Mouse (Mus musculus) cerebellum, postnatal 10 days (tissue): Measurements from ENCODE around the gene B4galnt2.
"Not testable (repeated sequence)": the region's sequence is repeated elsewhere in the genome, so short reads cannot be mapped to it uniquely, and the experiment has no call there.

Experiments used
- DNase-seq, 2 experiments: peaks; one replicate each; pipeline ENCODE4 v3.0.0; 2021; ENCODE audit warnings: mixed read lengths in 2 of 2

The B4galnt2 gene

GRCm38 (mm10) chr11:95914571-95914991, at the start of gene B4galnt2:
B4galnt2 (minus strand) TSS chr11:95914891.
- DNase-seq = peak in 1 of 2 experiments; percentile 5

DNA sequence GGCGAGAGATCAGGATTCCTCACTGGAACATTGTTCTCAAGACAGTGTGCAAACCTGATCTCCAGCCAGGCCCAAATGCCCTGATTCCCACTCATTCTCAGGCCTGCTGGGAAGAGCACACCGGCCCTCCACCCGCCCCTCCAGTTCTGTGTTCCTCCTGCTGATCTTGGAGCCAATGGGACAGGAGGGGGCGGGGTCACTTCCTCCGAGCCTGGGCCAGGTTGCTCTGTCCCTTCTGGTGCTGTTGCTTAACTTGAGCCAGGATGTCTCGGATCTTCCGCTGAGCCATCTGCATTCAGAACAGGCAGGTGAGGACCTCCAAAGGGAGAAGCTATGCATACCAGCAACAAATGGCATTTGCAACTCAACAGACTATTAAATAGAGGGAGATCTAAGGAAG, 48.6 kb upstream of the B4galnt2 start:
- DNase-seq = peak; percentile 64 to 68

DNA sequence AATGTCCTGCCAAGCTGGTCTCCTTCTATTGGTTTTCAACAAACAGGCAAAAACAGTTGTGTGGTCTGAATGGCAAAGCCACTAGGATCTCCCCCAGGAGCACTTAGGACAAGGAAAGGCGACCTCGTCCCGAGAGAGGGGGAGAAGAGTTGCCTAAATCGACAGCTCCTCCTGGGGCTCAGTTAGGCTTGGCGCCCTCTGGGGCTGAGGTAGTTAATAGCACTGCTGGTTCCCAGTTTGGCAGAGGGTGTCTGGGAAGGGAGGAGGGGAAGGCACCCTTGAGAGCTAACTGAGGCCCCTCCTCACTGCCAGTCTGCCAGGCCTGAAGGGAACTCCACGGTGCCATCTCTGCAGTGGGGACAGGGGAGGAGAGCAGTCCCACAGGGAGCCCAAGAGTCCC, 44.5 kb upstream of the B4galnt2 start:
- DNase-seq = peak in 1 of 2 experiments; percentile 15

- no peak for DNase-seq
Observed at GRCm38 (mm10) chr11:95958251-95958650, 43.6 kb upstream of the B4galnt2 start.

GRCm38 (mm10) chr11:95957407-95957806, 42.7 kb upstream of the B4galnt2 start:
- DNase-seq = peak; percentile 17 to 21

- DNase-seq = no peak
Observed at GRCm38 (mm10) chr11:95953313-95953712, 38.6 kb upstream of the B4galnt2 start.

- DNase-seq = no peak
Observed at GRCm38 (mm10) chr11:95945838-95946472, 31.3 kb upstream of the B4galnt2 start.

- no peak for DNase-seq
Observed at GRCm38 (mm10) chr11:95939828-95940507, 25.3 kb upstream of the B4galnt2 start.

DNA sequence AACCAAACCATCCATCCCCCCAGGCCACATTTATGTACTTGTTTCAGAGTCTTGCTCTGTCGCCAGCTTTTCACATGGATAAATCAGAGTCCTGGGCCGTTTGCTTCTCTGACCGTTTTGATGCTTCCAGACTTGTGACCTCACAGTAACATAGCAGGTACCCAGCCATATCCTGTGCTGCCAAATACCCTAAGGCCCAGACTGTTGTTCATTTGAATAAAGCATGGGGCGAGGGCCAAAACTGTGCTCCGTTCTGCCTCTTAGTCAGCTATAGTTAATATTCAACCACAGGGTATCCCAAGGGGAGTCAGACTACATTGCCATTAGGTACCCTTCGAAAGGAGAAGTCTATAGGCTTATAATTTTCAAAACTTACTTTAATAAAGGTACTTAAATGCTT, 21.7 kb upstream of the B4galnt2 start:
- peak in 1 of 2 experiments; percentile 12 for DNase-seq

GRCm38 (mm10) chr11:95932168-95932567, 17.5 kb upstream of the B4galnt2 start:
- not testable (repeated sequence) for DNase-seq

GRCm38 (mm10) chr11:95926398-95926797, 11.7 kb upstream of the B4galnt2 start:
- no peak for DNase-seq

DNA sequence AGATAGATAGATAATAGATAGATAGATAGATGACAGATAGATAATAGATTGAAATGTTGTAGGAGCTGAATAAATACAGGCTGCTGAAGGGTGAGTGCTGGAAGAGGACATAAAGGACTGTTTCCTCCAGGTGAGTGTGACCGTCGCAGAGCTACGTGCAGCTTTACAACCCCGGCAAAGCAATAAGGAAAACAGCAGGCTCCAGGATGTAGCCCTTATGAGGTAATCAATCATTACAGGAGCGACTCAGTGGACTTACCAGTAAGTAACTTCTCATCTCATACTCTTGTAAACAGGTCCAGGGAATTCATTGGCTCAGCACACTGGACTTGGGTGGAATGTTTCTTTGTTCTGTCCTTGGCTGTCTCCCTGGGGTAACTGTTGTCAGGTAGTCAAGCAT, 11.3 kb upstream of the B4galnt2 start:
- DNase-seq = no peak

DNA sequence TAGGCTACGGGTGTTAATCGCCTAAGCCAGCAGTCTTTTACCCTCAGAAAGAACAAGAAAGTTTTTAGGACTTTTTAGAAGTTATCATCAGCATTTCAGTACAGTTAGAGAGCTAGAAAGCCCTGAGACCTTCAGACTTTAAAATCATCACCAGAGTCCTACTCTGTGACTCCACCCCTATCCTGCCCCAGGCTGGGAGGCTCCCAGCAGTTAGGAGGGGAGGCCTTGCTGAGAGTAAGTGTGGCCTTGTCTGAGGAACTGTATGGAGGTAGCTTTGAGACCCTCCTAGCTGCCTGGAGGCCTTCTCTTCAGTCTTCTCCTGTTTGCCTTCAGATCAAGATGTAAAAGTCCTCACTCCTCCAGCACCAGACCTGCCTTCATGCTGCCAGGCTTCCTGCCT, 9.5 kb upstream of the B4galnt2 start:
- no peak for DNase-seq

DNA sequence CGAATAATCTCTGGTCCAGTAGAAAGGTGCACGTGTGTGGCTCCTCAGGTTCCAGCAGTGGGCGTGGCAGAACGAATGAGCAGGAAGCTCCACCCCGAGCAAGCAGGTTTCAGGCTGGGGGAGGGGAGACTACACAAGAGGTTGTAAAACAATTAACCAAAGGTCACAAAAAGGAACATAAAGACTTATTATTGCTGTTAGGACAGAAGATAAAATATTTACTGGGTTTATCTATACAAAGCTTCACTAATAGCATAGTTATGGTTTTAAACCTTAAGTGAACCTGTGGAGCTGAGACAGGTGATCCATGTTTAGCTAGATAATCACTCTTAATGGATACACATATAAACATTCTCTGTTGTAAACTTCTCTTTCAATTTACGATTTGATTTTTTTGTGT, 8.8 kb upstream of the B4galnt2 start:
- DNase-seq = not testable (repeated sequence)

DNA sequence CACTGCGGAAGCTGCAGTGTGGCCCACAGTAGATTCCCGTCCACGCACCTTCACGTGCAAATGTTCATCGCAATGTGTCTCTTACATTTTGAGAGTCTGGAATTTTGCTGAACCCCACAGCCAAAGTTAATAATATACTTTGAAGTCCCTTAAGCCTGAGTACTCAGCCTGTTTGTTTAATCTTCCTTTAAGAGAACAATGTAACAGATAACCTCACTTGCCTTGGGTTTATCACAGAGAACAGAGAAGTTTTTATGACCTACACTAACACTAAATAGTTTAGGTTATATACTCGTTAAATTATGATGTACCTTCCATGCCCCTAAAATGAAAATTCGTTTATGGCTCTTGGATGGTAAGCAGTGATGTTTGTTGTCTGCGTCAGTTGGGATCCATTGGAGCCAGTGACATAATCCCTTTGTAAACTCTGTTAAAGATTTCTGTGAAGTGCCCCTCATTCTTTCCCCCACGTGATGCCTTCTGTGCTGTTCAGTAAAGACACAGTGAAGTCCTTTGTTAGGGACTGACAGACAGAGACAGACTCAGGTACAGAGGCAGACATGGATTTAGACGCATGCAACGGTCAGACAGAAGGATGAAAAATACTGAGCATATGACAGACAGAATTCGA, 7.4 kb upstream of the B4galnt2 start:
- DNase-seq = no peak

GRCm38 (mm10) chr11:95916426-95916825, 1.7 kb upstream of the B4galnt2 start:
- no peak for DNase-seq

GRCm38 (mm10) chr11:95915006-95915710, 467 bp upstream of the B4galnt2 start:
- peak; percentile 10 to 15 for DNase-seq

- no peak for DNase-seq
Observed at GRCm38 (mm10) chr11:95913959-95914566, 628 bp downstream of the B4galnt2 start.

DNA sequence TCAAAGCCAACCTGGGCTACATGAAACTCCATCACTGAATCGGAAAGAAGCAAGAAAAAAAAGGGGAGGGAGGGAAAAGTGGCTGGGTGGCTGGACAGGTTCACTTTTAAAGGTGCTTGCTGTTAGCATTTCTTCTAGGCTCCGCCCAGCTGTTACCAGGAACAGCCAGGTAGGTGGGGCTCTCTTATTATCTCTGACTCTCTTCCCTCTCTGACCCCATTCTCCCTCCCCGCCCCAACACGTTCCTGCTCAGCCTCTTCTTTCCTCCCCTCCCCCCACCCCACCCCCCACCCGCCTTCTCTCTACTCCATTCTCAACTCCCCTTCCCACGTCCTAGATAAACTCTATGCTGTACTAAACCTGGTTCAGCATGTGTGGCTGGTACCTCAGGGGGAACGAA, 3.1 kb downstream of the B4galnt2 start:
- no peak for DNase-seq

- DNase-seq = no peak
Observed at GRCm38 (mm10) chr11:95907805-95908524, 6.7 kb downstream of the B4galnt2 start.

DNA sequence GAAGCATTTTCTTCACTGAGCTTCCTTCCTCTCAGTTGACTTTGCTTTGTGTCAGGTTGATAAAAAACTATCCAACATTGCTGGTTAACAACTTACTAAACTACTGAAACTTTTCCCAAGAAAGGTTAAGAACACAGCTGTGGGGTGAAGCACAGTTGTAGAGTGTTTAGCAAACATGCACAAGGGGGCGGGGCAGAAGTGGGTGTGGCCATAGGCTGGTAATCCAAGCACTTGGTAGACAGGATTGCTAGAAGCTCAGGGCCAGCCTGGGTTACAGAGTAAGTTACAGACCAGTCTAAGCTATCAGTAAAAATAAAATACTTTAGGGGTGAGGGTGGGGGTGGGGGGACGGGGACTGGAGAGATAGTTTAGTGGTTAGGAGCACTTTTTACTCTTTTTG, 10.4 kb downstream of the B4galnt2 start:
- no peak for DNase-seq
